Mouse (Mus musculus) liver, embryonic 11.5 days (tissue): ENCODE results near the gene Klhl6. TPM values are rescaled to one million over a fixed set of nuclear protein-coding genes. Genes with fewer than 3 reads are reported as not detected.

Experiments used
- ATAC-seq: fragments of 200-750 bp; cut with Nextera tagmentation; replicated peaks from 2 replicates; pipeline ENCODE4 v1.8.0; 2017; ENCODE audit warnings: moderate number of reproducible peaks, mild to moderate bottlenecking, moderate TSS enrichment, moderate library complexity; ENCODE audit not compliant: low FRiP score
- DNase-seq: peaks from one replicate; pipeline ENCODE4 v3.0.0-alpha.2; 2017; ENCODE audit warnings: low spot score
- H3K27ac ChIP-seq: fragments of 300-500 bp; sonication (generic); 2 replicates; pipeline ENCODE4 v1.5.1; 2014; ENCODE audit warnings: mild to moderate bottlenecking, low read depth, low read length, control low read depth
- H3K27me3 ChIP-seq: fragments of 300-500 bp; sonication (generic); replicated peaks from 2 replicates; pipeline ENCODE4 v1.6.1; 2014; ENCODE audit warnings: low read length, mixed read lengths; ENCODE audit not compliant: control insufficient read depth, insufficient read depth
- H3K36me3 ChIP-seq: fragments of 300-500 bp; sonication (generic); 2 replicates; pipeline ENCODE4 v1.6.1; 2014; ENCODE audit warnings: mild to moderate bottlenecking, low read length, moderate library complexity, mixed read lengths; ENCODE audit not compliant: control insufficient read depth, insufficient read depth
- H3K4me1 ChIP-seq: fragments of 300-500 bp; sonication (generic); replicated peaks from 2 replicates; pipeline ENCODE4 v1.6.1; 2014; ENCODE audit warnings: low read length, mixed read lengths; ENCODE audit not compliant: control insufficient read depth, insufficient read depth
- H3K4me2 ChIP-seq: fragments of 300-500 bp; sonication (generic); 2 replicates; pipeline ENCODE4 v1.6.1; 2014; ENCODE audit warnings: mild to moderate bottlenecking, control low read depth, moderate library complexity
- H3K4me3 ChIP-seq: fragments of 300-500 bp; sonication (generic); 2 replicates; pipeline ENCODE4 v1.5.1; 2014; ENCODE audit warnings: low read depth, low read length, control low read depth
- H3K9ac ChIP-seq: fragments of 300-500 bp; sonication (generic); 2 replicates; pipeline ENCODE4 v1.6.1; 2014; ENCODE audit warnings: low read depth, low read length, control low read depth
- H3K9me3 ChIP-seq: fragments of 300-500 bp; sonication (generic); 2 replicates; pipeline ENCODE4 v1.6.1; 2016; ENCODE audit warnings: low read length, inconsistent platforms, mixed read lengths; ENCODE audit not compliant: control insufficient read depth
- WGBS: fragments of 180-500 bp; shearing (Covaris S2); extraction: QIAGEN DNeasy Blood & Tissue Kit; methylation state at CpG from one replicate; pipeline ENCODE4 v1.1.7; 2014; 5-methylcytosine and 5-hydroxymethylcytosine counted together
- polyA plus RNA-seq: library from polyadenylated mRNA; unstranded; fragments of >200 nt; fragmentation: Nextera tagmentation; extraction: Ambion mirVana; gene quantifications from 2 replicates; pipeline ENCODE4 v1.2.1, GENCODE M21; 2014

Gene Klhl6
- polyA plus RNA-seq, 1 experiment from 2014 or later = 23.4 TPM

DNA sequence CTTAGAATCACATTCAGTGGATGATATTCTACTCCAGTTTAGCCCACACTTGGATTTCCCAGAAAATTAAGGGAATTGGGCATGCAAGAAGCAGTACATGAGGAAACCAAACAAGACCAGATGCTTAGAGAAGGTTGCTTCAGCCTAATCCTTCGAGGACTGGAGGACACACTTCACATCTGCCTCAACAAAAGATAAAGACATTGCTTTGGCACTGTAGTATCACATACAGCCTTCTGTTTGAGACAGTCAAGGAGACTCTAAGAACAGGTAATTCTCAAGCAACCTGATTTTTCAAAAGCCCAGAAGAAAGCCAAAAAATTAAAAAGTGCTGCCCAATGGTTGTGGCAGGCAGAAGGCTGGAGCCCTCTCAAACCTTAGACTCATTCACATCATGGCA lies 16.4 kb downstream of the Klhl6 start:
- no peaks in the 10 kb centered on the region for H3K9me3 ChIP-seq
- H3K9ac ChIP-seq = no peak overlapping the region
- no peaks in the 10 kb centered on the region for H3K27me3 ChIP-seq
- no peak overlapping the region for H3K4me2 ChIP-seq
- H3K27ac ChIP-seq = no peak overlapping the region
- ATAC-seq (no peak), DNase-seq (no peak)
- no peaks in the 10 kb centered on the region for H3K36me3 ChIP-seq
- no peak overlapping the region for H3K4me3 ChIP-seq
- peaks cover 5% of the 10 kb centered on the region; the same call in 1 of the 2 replicates for H3K4me1 ChIP-seq
- 50% methylated on average over 1 of the region's 1 CpGs for WGBS

DNA sequence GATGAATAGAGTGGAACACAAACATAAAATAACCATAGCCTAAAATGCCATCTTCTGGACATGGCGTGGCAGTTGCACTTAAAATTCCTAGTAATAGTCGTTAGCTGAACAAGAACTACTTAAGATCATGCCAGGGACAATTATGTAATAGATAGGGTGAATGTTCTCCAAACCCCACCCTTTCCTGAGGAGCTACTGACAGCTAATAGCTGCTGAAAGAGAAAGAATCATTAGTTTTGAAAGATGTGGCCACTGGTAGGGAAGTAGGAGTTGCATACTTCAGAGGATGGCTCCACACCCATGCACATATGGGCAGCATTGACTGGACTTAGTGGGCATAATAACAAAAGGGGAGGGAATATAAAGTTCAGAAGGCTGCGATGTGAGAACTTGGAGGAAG lies 19.9 kb downstream of the Klhl6 start:
- no peak overlapping the region for H3K9ac ChIP-seq
- H3K9me3 ChIP-seq = no peaks in the 10 kb centered on the region
- no peak overlapping the region for H3K4me3 ChIP-seq
- H3K36me3 ChIP-seq = no peaks in the 10 kb centered on the region
- H3K27me3 ChIP-seq = no peaks in the 10 kb centered on the region
- ATAC-seq = no peak
- H3K27ac ChIP-seq = no peak overlapping the region
- DNase-seq = no peak
- no peak overlapping the region for H3K4me2 ChIP-seq
- H3K4me1 ChIP-seq = peaks cover 5% of the 10 kb centered on the region; the same call in 1 of the 2 replicates
- WGBS = 74% methylated on average over 3 of the region's 3 CpGs

DNA sequence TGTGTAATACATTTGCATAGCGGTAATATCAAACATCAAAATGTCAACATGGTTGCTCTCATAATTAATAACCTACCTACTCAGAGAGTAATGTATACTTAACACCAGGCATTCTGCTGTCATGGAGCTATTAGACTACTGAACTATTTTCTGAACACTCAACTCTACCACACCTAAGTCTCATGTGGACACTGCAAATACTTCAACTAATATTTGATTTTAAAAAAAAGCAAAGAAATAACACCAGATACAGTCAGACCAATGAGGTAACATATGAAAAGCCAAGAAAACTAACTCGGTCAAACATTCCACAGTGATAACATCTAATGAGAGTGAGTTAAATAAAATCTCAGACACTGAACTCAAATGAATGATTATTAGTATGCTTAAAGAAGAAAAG lies 21.8 kb downstream of the Klhl6 start:
- Histone ChIP-seq H3K9ac (no peak overlapping the region), H3K36me3 (no peaks in the 10 kb centered on the region; the same call in 1 of the 2 replicates), H3K27me3 (no peaks in the 10 kb centered on the region), H3K4me3 (no peak overlapping the region), H3K4me2 (no peak overlapping the region), H3K4me1 (no peaks in the 10 kb centered on the region), H3K27ac (no peak overlapping the region), H3K9me3 (no peaks in the 10 kb centered on the region)
- no peak for DNase-seq
- WGBS = 82% methylated on average over 2 of the region's 2 CpGs
- no peak for ATAC-seq

DNA sequence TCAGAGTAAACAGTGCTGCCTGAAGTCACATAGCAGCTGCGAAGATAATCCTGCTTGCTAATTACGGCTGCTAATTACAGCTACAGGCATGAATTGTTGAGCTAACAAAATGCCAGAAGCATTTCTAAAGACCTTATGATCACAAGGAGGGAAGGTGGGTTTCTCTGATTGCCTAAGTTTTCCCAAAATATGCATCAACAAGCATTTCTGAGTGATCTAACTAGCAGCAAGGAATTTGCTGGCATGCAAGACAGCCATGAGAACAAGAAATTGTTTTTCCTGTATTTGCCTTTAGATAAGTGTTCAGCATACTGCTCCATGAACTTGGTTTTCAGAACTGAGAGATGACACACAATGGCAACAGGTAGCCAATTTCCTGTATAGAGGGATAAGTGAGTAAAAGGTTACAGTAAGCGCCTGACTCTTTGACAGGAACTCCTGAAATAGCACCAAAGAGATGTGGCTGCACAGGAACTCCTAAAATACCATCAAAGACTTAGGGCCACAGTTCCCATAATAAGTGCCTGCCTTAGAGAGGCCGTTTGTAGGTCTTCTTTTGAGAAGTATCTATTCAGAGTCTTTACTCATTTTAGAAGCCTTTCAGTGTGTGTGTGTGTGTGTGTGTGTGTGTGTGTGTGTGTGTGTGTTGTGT lies 22.3 kb downstream of the Klhl6 start:
- no peak for DNase-seq
- Histone ChIP-seq H3K9ac (no peak overlapping the region), H3K4me2 (no peak overlapping the region), H3K9me3 (no peaks in the 10 kb centered on the region), H3K36me3 (no peaks in the 10 kb centered on the region; the same call in 1 of the 2 replicates), H3K4me3 (no peak overlapping the region), H3K4me1 (no peaks in the 10 kb centered on the region), H3K27ac (no peak overlapping the region), H3K27me3 (no peaks in the 10 kb centered on the region)
- WGBS = 48% methylated on average over 4 of the region's 4 CpGs
- ATAC-seq = no peak

DNA sequence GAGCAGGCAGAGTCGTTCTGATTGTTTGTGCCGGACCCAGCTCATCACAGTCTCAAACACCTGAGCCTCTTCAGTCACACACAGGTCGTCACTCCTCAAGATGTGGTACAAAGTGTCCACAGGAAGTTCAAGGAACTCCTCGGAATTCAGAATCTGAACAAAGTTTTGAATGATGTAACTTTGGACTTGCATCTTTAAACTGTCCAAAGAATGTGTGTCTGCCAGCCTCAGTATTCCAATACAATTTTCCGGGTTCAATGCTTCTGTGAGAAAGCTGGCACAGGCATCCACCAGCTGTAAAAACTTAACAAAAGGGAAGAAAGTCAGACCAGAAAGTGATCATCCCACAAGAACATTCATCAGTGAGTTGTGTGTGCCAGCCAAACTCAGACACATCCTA lies 25.8 kb downstream of the Klhl6 start:
- DNase-seq = no peak
- Histone ChIP-seq H3K9ac (no peak overlapping the region), H3K4me1 (no peaks in the 10 kb centered on the region), H3K36me3 (no peaks in the 10 kb centered on the region; the same call in 1 of the 2 replicates), H3K27ac (no peak overlapping the region), H3K4me2 (no peak overlapping the region), H3K4me3 (no peak overlapping the region), H3K9me3 (no peaks in the 10 kb centered on the region), H3K27me3 (no peaks in the 10 kb centered on the region)
- no peak for ATAC-seq
- WGBS = 73% methylated on average over 5 of the region's 5 CpGs

DNA sequence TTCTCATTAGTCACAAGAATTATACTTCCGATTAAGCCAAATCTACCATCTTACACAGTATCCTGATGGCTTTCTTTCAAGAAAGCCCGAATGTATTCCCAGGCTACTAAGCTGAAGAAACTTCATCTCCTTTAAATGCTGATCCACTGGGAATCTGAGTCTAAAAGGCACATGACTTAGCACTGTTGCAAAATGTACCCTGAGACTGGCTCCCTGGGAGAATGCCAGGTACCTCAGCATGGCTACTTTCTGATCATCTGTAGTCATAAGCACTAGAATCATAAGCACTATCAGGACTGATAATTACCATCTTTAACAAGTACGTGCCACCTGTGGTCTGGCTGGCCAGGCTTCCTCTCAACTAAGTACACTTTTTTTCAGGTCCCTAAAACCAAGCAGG lies 35.5 kb downstream of the Klhl6 start:
- Histone ChIP-seq H3K36me3 (no peaks in the 10 kb centered on the region; the same call in 1 of the 2 replicates), H3K9me3 (no peaks in the 10 kb centered on the region), H3K27ac (no peak overlapping the region), H3K4me1 (no peaks in the 10 kb centered on the region), H3K27me3 (no peaks in the 10 kb centered on the region), H3K4me2 (no peak overlapping the region), H3K4me3 (no peak overlapping the region), H3K9ac (no peak overlapping the region)
- ATAC-seq = no peak
- 94% methylated on average over 3 of the region's 3 CpGs for WGBS
- no peak for DNase-seq

DNA sequence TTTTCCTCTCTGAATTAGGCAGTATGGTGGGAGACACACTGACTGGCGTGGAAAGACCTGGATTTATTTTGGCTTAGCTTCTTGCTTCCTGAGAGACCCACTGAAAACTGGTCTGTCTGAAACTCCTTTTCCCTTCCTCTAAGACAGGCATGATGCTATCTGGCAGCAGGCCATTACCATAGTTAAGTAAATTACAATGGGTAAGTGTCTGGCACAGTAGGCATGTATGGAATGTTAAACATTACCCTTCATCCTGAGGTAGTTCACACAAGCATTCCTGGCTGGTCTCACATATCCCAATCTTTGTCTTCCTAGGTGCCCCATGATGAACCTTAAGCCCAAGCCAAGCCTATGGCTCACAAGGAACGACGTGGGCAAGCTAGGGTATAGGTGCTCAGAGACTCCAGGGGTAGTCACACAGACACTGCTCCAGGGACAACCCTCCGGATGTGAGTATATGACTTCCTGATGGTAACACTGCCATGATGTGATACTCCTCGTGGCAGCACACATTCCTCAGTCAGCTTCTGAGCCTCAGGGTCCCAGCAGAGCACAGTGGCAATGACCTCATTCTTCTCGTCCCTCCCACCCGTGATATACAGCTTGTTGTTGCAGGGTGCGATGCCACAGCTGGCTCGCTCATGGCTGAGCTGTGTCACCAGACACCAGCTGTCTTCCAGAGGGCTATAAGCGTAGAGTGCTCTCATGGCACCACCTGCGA lies 36.1 kb downstream of the Klhl6 start:
- ATAC-seq (no peak), DNase-seq (no peak)
- WGBS = 83% methylated on average over 11 of the region's 11 CpGs
- H3K9ac ChIP-seq = no peak overlapping the region
- H3K4me1 ChIP-seq = no peaks in the 10 kb centered on the region
- H3K4me3 ChIP-seq = no peak overlapping the region
- no peaks in the 10 kb centered on the region for H3K27me3 ChIP-seq
- H3K4me2 ChIP-seq = no peak overlapping the region
- H3K36me3 ChIP-seq = no peaks in the 10 kb centered on the region; the same call in 1 of the 2 replicates
- H3K27ac ChIP-seq = no peak overlapping the region
- H3K9me3 ChIP-seq = no peaks in the 10 kb centered on the region

DNA sequence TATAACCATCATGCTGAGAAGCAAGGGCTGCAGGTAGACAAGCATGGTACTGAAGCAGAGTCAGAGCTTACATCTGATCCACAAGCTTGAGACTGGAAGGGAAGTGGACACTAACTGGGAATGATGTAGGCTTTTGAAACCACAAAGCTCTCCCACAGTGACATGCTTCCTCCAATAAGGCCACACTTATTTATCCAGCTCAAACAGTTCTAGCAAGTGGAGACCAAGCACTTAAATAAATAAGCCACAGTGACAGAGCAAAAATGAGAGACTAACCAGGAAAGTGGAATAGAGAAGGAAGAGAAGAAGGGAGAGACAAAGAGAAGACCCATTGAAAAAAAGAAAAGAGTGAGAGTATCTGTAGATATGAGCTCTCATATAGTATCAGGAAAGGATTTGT lies 62.0 kb downstream of the Klhl6 start:
- Histone ChIP-seq H3K9me3 (no peaks in the 10 kb centered on the region), H3K4me2 (no peak overlapping the region), H3K4me3 (no peak overlapping the region), H3K4me1 (no peaks in the 10 kb centered on the region), H3K27ac (no peak overlapping the region), H3K27me3 (no peaks in the 10 kb centered on the region), H3K36me3 (no peaks in the 10 kb centered on the region), H3K9ac (no peak overlapping the region)
- no peak for ATAC-seq
- DNase-seq = no peak

DNA sequence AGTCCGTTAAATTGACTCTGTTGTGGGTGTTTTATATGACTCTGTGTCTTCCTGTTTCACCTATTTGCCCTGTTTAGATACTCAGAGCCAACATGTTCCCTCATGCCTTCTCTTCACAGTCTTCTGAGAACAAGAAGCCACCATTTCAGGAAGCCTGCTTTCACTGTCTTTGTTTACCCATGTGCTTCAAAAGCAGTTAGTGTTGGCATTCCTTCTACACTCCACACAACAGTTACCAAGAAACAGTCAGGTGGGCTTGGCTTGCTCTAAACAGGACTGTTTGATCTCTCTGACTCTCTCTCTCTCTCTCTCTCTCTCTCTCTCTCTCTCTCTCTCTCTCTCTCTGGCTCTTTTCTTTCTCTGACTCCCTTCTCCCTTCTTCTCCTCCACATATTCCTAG lies 64.6 kb downstream of the Klhl6 start:
- ATAC-seq = no peak
- Histone ChIP-seq H3K9ac (no peak overlapping the region), H3K27ac (no peak overlapping the region), H3K4me3 (no peak overlapping the region), H3K36me3 (no peaks in the 10 kb centered on the region), H3K27me3 (no peaks in the 10 kb centered on the region), H3K4me2 (no peak overlapping the region), H3K9me3 (no peaks in the 10 kb centered on the region), H3K4me1 (no peaks in the 10 kb centered on the region)
- 94% methylated on average over 1 of the region's 1 CpGs for WGBS
- DNase-seq = no peak
